18 mouse cellular contexts compared by ENCODE assay signal in genomic region chr16:58234686-58235085, GRCm38 (mm10).
"Had no signal": no experiment of that assay in that cellular context is flagged by ENCODE, and none has a peak within 500 bp of the region (broad histone marks: within the 10 kb centered on the region; RNA-seq: fewer than 3 reads in every experiment).

No protein-coding gene starts in this region.

- H3K27me3 ChIP-seq: midbrain, embryonic 12.5 days; neural tube, embryonic 13.5 days; neural tube, embryonic 15.5 days had no signal

- H3K4me2 ChIP-seq: lung, embryonic 14.5 days; midbrain, embryonic 12.5 days; neural tube, embryonic 13.5 days; neural tube, embryonic 15.5 days had no signal

- H3K9ac ChIP-seq: lung, embryonic 14.5 days; midbrain, embryonic 12.5 days; neural tube, embryonic 13.5 days; neural tube, embryonic 15.5 days had no signal

- H3K4me1 ChIP-seq: midbrain, embryonic 10.5 days; midbrain, embryonic 12.5 days; neural tube, embryonic 13.5 days; neural tube, embryonic 15.5 days had no signal

- H3K4me3 ChIP-seq: midbrain, embryonic 10.5 days; midbrain, embryonic 12.5 days; myocyte; neural tube, embryonic 13.5 days; neural tube, embryonic 15.5 days had no signal

- H3K36me3 ChIP-seq: midbrain, embryonic 10.5 days; midbrain, embryonic 12.5 days; neural tube, embryonic 13.5 days; neural tube, embryonic 15.5 days had no signal

- DNase-seq: lung, adult 18-20 months; lung, embryonic 14.5 days; lung, postnatal 10 days; lung, postnatal 4 days; midbrain, embryonic 14.5 days; retina, postnatal 1 day; right cerebral cortex, postnatal 25 days; right cerebral cortex, postnatal 4 days; spleen, adult 18-20 months; thymus, adult 18-20 months; thymus, postnatal 14 days; thymus, postnatal 36 days had no signal

- ATAC-seq: midbrain, embryonic 16.5 days had no signal

- H3K9me3 ChIP-seq: midbrain, embryonic 10.5 days; midbrain, embryonic 12.5 days; neural tube, embryonic 13.5 days; neural tube, embryonic 15.5 days had no signal

- H3K27ac ChIP-seq: midbrain, embryonic 10.5 days; midbrain, embryonic 12.5 days; neural tube, embryonic 13.5 days; neural tube, embryonic 15.5 days had no signal
